Mouse (Mus musculus): ENCODE data around the gene Amy2a3. TPM values are rescaled to one million over a fixed set of nuclear protein-coding genes. Genes with fewer than 3 reads are reported as not detected.
"Not testable (repeated sequence)": the region's sequence is repeated elsewhere in the genome, so short reads cannot be mapped to it uniquely, and the experiment has no call there.

Gene Amy2a3
- not detected in 2 replicates for polyA plus RNA-seq (2012)

GRCm38 (mm10) chr3:113323952-113324351, at the start of gene Amy2a3:
Gene Amy2a3, minus strand, starts transcription at chr3:113324052.
- H3K4me3 ChIP-seq (replicated peaks); H3K4me1 ChIP-seq (ENCODE audit: control insufficient read depth); H3K27me3 ChIP-seq (ENCODE audit: control insufficient read depth); H3K36me3 ChIP-seq (ENCODE audit: control insufficient read depth); H3K9me3 ChIP-seq (ENCODE audit: control insufficient read depth, low read length): not testable (repeated sequence)

GRCm38 (mm10) chr3:113356558-113356957, 32.7 kb upstream of the Amy2a3 start, which contains the start of gene Amy2a2:
Gene Amy2a2, minus strand, starts transcription at chr3:113356658.
- H3K9me3 ChIP-seq (ENCODE audit: control insufficient read depth, low read length); H3K27me3 ChIP-seq (ENCODE audit: control insufficient read depth); H3K4me3 ChIP-seq (replicated peaks); H3K36me3 ChIP-seq (ENCODE audit: control insufficient read depth); H3K4me1 ChIP-seq (ENCODE audit: control insufficient read depth): not testable (repeated sequence)

GRCm38 (mm10) chr3:113345484-113345883, 21.6 kb upstream of the Amy2a3 start:
- H3K36me3 ChIP-seq (ENCODE audit: control insufficient read depth); H3K4me3 ChIP-seq (replicated peaks); H3K9me3 ChIP-seq (ENCODE audit: control insufficient read depth, low read length); H3K27me3 ChIP-seq (ENCODE audit: control insufficient read depth); H3K4me1 ChIP-seq (ENCODE audit: control insufficient read depth): not testable (repeated sequence)

- not testable (repeated sequence) for H3K4me1 ChIP-seq (ENCODE audit: control insufficient read depth); H3K9me3 ChIP-seq (ENCODE audit: control insufficient read depth, low read length); H3K4me3 ChIP-seq (replicated peaks); H3K36me3 ChIP-seq (ENCODE audit: control insufficient read depth); H3K27me3 ChIP-seq (ENCODE audit: control insufficient read depth)
Measured at GRCm38 (mm10) chr3:113312937-113313336, 10.9 kb downstream of the Amy2a3 start.

GRCm38 (mm10) chr3:113291349-113291748, 32.5 kb downstream of the Amy2a3 start, which contains the start of gene Amy2a4:
Gene Amy2a4, minus strand, starts transcription at chr3:113291449.
- not testable (repeated sequence) for H3K4me3 ChIP-seq (replicated peaks); H3K9me3 ChIP-seq (ENCODE audit: control insufficient read depth, low read length); H3K4me1 ChIP-seq (ENCODE audit: control insufficient read depth); H3K36me3 ChIP-seq (ENCODE audit: control insufficient read depth); H3K27me3 ChIP-seq (ENCODE audit: control insufficient read depth)

GRCm38 (mm10) chr3:113280285-113280684, 43.6 kb downstream of the Amy2a3 start:
- not testable (repeated sequence) for H3K36me3 ChIP-seq (ENCODE audit: control insufficient read depth); H3K27me3 ChIP-seq (ENCODE audit: control insufficient read depth); H3K4me1 ChIP-seq (ENCODE audit: control insufficient read depth); H3K9me3 ChIP-seq (ENCODE audit: control insufficient read depth, low read length); H3K4me3 ChIP-seq (replicated peaks)

GRCm38 (mm10) chr3:113279586-113279985, 44.3 kb downstream of the Amy2a3 start:
- H3K36me3 ChIP-seq (ENCODE audit: control insufficient read depth); H3K27me3 ChIP-seq (ENCODE audit: control insufficient read depth); H3K4me3 ChIP-seq (replicated peaks); H3K4me1 ChIP-seq (ENCODE audit: control insufficient read depth); H3K9me3 ChIP-seq (ENCODE audit: control insufficient read depth, low read length): not testable (repeated sequence)

Other genes starting within 250 kb of the Amy2a3 start
- gene Amy2a5, start 65.2 kb downstream of the Amy2a3 start, polyA plus RNA-seq (2012) = not detected in 2 replicates
- gene Amy2a4, start 32.6 kb downstream of the Amy2a3 start, polyA plus RNA-seq (2012) = not detected in 2 replicates
- not detected in 2 replicates for gene Amy2a2, start 32.6 kb upstream of the Amy2a3 start, polyA plus RNA-seq (2012)
- gene Amy2a1, start 208.4 kb upstream of the Amy2a3 start, polyA plus RNA-seq (2012) = not detected in 2 replicates